Mouse (Mus musculus) cortical plate, adult 2 months (tissue): Measurements from ENCODE around the gene Crabp2. TPM values are rescaled to one million over a fixed set of nuclear protein-coding genes. Genes with fewer than 3 reads are reported as not detected.

Experiments
- H3K27ac ChIP-seq: fragments of 200-500 bp; 2 replicates; pipeline ENCODE4 v1.5.1; 2012; ENCODE audit warnings: low read length, control low read depth, inconsistent platforms; ENCODE audit not compliant: insufficient read depth
- H3K4me1 ChIP-seq: fragments of 200-500 bp; 2 replicates; pipeline ENCODE4 v1.6.1; 2011; ENCODE audit warnings: low read length; ENCODE audit not compliant: control insufficient read depth, insufficient read depth
- H3K4me3 ChIP-seq: fragments of 200-500 bp; 2 replicates; pipeline ENCODE4 v1.5.1; 2011; ENCODE audit warnings: mild to moderate bottlenecking, low read length, control low read depth; ENCODE audit not compliant: insufficient read depth
- CTCF ChIP-seq: fragments of 200-500 bp; IDR thresholded peaks from 2 replicates; pipeline ENCODE4 v1.5.1; 2011; ENCODE audit warnings: mild to moderate bottlenecking, control low read depth, low read length; ENCODE audit not compliant: insufficient read depth; ENCODE audit errors: extremely low read depth
- POLR2A ChIP-seq: fragments of 200-500 bp; IDR thresholded peaks from 2 replicates; pipeline ENCODE4 v1.6.1; 2011; ENCODE audit warnings: mild to moderate bottlenecking, low read length, control low read depth; ENCODE audit not compliant: insufficient read depth; ENCODE audit errors: extremely low read depth
- polyA plus RNA-seq: library from polyadenylated mRNA; depleted of rRNA; stranded (reverse); fragments of >200 nt; gene quantifications from 2 replicates; pipeline ENCODE4 v1.2.3, GENCODE M21; 2012

The Crabp2 gene
- polyA plus RNA-seq, 1 experiment: 6.2 TPM

DNA sequence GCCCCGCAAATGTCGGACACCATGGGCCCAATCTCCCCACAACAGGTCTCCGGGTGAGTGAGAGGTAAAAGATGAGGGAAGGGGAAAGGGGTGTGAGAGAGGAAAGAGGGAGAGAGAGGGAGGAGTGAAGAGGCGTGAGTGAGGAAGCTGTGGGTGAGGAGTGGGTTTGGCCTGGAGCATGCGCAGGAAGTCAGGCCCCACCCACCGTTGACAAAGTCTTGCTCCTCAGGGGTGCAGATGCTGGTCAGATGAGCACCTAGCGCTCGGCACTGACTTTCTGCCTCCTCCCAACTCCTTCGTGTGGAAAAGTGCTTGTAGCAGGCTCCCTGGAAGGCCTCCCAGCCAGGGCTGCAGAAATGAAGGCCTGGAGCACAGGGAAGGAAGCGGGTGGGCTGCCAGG, 41.5 kb downstream of the Crabp2 start:
- no peak for TF ChIP-seq CTCF
- TF ChIP-seq POLR2A: no peak
- Histone ChIP-seq H3K27ac (no peak overlapping the region), H3K4me1 (peaks cover 2% of the 10 kb centered on the region; the same call in 1 of the 2 replicates), H3K4me3 (no peak overlapping the region)

DNA sequence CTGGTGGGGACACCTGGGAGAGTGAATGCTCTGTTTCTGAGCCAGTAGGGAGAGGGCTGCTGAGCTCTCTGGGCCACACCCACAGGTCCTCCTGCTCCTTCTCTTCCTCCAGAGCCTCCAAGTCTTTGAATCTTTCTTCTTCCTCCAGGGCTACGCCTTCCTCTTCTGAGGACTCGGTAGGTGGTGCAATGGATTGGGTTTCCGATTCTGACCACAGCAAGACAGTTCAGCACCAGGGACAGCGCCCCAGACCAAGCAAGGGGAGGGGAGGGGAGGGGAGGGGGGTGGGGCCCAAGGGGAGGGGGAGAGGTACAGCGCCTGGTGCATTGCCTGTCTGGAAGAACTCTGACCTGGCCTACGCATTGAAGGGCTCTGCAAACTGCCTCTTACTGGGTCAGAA, 45.0 kb downstream of the Crabp2 start:
- no peak overlapping the region for H3K27ac ChIP-seq
- no peak overlapping the region for H3K4me3 ChIP-seq
- H3K4me1 ChIP-seq: peaks cover 2% of the 10 kb centered on the region; the same call in 1 of the 2 replicates
- TF ChIP-seq CTCF (no peak), POLR2A (no peak)

DNA sequence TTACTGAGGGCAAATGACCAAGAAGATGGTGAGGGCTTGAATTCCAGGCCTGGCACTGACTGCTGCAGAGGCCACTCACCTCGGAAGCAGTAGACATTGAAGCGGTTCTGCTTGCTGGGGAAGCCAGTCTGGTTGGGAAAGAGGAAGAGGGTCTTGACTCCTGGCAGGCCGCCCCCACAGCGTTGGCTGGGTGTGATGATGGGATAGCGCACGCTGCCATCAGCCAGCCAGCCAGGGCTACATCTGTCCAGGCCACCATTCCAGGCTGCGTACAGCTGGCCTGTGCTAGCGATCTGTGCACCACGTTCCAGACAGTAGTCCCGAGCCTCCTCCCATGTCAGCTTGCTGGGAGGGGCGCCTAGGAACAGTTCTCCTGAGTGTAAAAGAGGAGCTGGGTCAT, 46.9 kb downstream of the Crabp2 start:
- H3K4me3 ChIP-seq: no peak overlapping the region
- TF ChIP-seq CTCF (no peak), POLR2A (no peak)
- H3K27ac ChIP-seq: no peak overlapping the region
- peaks cover 2% of the 10 kb centered on the region; the same call in 1 of the 2 replicates for H3K4me1 ChIP-seq

DNA sequence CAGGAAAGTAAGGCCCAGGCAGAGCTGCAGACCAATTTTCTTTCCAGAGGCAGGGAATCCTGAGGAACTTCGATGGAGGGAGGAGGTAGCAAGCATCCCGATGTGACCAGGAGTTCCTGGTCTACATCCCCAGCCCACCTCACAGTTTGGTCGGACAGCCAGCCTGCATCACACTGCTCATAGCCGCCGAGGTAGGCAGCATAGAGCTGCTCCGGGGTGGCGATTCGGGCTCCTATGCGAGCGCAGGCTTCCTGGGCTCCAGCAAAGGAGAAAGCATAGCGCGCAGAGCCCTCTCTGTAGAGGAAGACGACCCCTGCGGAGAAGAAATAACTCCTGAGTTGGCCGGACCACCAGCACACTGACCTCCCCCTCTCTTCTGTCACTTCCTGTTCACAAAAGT, 47.9 kb downstream of the Crabp2 start:
- Histone ChIP-seq H3K4me3 (peak overlapping the region; percentile 41; the same call in 1 of the 2 replicates), H3K27ac (no peak overlapping the region), H3K4me1 (peaks cover 2% of the 10 kb centered on the region; the same call in 1 of the 2 replicates)
- TF ChIP-seq POLR2A (no peak), CTCF (no peak)

DNA sequence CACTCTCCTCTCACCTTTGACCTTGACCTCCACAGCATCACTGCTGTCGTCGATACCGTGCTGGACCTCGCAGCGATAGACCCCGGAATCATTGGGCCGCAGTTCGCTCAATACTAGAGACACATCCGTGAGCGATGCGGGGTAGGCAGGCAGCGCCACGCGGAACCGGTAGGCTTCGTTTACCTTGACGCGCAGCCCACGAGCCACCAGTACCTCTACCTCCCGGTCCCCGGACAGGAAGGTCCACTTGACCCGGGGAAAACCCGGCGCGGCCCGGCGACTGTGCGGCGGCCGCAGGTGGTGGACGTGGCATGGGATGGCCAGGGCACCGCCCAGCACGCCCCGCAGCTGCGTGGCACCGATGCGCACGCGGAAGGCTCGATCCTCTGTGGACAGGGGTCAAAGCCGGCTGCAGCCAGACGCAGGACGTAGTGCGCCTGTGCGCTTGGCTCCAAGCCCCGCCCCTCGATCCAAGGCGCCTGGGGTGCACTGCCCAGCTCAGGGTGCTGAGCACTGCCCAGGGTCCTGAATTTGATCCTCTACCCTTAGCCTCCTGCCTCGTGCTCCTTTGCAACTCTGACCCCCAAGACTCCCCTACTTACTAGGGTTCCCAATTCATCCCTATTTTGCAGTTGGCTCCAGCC, 48.6 kb downstream of the Crabp2 start:
- no peak for TF ChIP-seq CTCF
- Histone ChIP-seq H3K4me1 (peaks cover 2% of the 10 kb centered on the region; the same call in 1 of the 2 replicates), H3K27ac (no peak overlapping the region), H3K4me3 (peak overlapping the region; percentile 41)

DNA sequence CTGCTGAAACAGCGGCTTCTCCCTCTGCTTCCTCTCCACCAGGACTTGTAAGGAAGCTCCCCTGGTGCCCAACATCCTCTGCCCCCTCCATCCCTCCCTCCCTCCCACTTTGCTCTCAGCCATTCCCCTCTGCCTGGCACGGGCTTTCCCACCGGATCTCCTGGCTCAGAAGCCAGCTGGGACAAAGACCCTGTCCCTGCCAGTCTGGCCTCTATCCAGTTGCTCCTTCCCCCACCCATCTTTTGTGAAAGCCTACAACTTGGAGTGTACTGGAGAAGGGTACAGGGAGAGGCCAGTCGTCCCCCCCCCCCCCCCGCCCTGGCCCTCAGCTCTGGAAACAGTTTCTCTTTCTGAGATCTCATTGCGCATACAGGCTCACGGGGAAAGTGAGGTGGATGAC, 50.3 kb downstream of the Crabp2 start:
- TF ChIP-seq POLR2A: no peak
- no peak for TF ChIP-seq CTCF
- Histone ChIP-seq H3K27ac (0 out of 2 replicates have a peak overlapping the region, but pooled peaks have one; percentile 76), H3K4me3 (peak overlapping the region; percentile 41), H3K4me1 (peaks cover 2% of the 10 kb centered on the region; the same call in 1 of the 2 replicates)

DNA sequence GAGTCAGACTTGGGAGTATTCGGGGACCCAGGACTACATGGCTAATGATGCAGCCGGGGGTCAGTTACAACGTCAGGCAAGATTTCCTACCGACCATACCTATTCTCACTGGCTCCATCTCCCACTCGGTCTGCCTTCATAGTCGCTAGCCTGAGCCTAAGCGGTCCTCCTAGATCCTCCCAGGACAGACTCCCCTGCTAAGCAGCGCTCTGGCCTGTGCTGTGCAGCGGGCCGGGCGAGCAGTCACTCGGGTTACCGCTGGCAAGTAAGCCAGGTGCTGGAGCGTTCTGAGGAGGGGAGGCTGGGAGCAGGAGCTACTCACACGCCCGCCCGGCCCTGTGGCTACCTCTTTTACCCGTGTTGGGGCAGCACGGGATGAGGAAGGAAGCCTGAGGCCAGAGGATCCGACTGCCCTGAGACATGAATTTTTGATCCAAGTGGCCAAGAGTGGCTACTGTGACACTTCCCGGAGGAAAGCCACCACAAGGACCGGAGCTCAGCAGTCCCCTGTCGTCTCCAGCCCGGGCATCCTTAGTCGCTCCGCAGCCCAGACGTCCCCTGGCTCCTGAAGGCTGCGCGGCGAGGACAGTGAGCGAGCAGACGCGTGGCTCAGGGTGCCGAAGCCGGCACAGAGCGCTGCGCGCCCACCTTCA, 50.9 kb downstream of the Crabp2 start:
- Histone ChIP-seq H3K27ac (peak overlapping the region; percentile 76), H3K4me3 (peak overlapping the region; percentile 41), H3K4me1 (peaks cover 2% of the 10 kb centered on the region; the same call in 1 of the 2 replicates)
- no peak for TF ChIP-seq POLR2A
- no peak for TF ChIP-seq CTCF

DNA sequence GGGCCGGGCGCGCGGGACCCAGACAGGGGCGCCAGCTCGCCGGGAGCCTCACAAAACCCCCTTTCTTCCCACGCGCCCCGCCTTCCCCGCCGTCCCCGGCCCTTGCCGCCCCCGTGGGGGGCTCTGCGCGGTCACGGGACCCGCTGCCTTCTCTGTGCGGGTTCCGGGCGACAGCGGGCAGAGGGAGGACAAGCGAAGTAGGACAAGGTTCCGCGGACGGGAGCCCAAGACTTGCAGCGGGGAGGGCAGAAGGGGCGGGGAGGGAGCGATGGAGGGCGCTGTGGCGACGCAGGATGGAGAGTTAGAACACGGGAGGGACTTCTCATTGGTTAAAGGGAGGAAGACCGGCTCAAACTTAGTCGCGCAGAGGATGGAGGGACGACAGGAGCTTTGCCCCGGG, 51.7 kb downstream of the Crabp2 start, which contains the start of gene Bcan:
Bcan (minus strand) TSS at position 50 of the 400 bp plus-strand sequence.
- Histone ChIP-seq H3K4me1 (no peaks in the 10 kb centered on the region), H3K27ac (peak within 1 kb of the TSS; percentile 90), H3K4me3 (peak within 1 kb of the TSS; percentile 41)
- TF ChIP-seq CTCF (no peak), POLR2A (0 out of 2 replicates have a peak, but pooled peaks have one; percentile 33)

DNA sequence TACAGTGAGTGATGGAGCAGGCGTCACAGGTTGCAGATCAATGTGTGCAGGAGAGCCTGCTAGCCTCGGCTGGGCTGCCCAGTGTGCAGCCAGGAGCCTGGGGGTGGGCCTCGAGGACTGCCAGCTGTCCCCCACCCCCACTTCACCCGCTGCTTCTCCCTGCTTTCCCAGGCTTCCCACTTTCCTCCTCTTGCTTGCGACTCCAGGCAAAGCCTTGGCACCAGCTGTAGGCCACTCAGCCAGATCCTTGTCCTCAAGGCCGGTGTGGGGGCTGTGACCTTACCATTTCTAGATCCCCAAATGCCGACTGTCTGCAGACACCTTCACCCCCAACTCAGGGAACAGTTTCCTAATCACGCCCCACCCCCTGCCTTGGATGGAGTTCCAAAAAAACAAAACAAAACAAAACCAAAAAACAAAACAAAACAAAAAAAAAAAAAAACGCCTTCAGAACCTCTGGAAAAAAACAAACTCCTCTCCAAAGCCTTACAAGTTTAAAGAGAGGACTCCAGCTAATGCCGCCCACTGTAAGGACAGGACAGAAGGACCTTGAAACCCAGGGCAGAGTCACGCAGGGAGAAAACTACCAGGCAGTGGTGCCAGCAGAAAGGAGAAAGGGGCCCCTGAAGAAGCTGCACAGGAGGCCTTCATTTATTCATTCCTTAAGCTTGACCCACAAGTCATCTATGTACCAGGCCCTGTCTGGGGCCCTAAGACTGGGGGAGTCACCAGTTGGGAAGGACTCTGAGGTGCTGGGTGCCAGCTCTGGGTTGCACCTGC, 52.5 kb downstream of the Crabp2 start:
- no peaks in the 10 kb centered on the region for H3K4me1 ChIP-seq
- H3K27ac ChIP-seq: peak overlapping the region; percentile 90
- peak overlapping the region; percentile 41 for H3K4me3 ChIP-seq
- TF ChIP-seq POLR2A (no peak), CTCF (no peak)
